ENCODE assay signal across 14 mouse cellular contexts in the genomic region with DNA sequence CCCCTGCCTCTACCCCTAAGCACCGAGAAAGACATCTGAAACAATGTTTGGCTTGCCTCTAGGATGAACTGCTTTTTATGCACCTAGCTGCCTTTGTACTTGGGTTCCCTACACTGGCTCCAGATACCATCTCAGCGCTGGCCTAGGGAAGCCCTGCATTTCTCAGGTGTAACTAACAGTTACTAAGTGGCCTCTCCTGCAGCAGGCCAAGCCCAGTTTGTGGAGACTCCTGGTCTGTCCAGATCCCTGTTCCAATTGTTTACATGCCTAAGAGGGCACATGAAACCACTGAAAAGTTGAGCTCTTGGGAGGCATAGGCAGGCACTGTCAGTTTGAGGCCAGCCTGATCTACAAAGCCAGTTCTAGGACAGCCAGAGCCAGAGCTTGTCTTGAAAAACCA.
"Had no signal": no experiment of that assay in that cellular context is flagged by ENCODE, and none has a peak within 500 bp of the region (broad histone marks: within the 10 kb centered on the region; RNA-seq: fewer than 3 reads in every experiment).

No protein-coding gene starts in this region.

- H3K4me2 ChIP-seq: liver, embryonic 12.5 days; lung, embryonic 14.5 days; midbrain, embryonic 11.5 days; midbrain, embryonic 13.5 days; midbrain, embryonic 15.5 days; neural tube, embryonic 12.5 days; stomach, embryonic 15.5 days had no signal

- DNase-seq: lung, embryonic 14.5 days; right cerebral cortex, postnatal 14 days; thymus, adult 18-20 months; thymus, postnatal 14 days; thymus, postnatal 36 days had no signal

- H3K9ac ChIP-seq: liver, embryonic 12.5 days; liver, embryonic 14.5 days; lung, embryonic 14.5 days; midbrain, embryonic 13.5 days; midbrain, embryonic 15.5 days; neural tube, embryonic 12.5 days; stomach, embryonic 15.5 days had no signal

- H3K4me3 ChIP-seq: liver, embryonic 12.5 days; megakaryocyte, embryonic 14.5 days; midbrain, embryonic 13.5 days; midbrain, embryonic 15.5 days; neural tube, embryonic 12.5 days; stomach, embryonic 15.5 days had no signal

- H3K27ac ChIP-seq: liver, embryonic 12.5 days; liver, embryonic 14.5 days; midbrain, embryonic 13.5 days; midbrain, embryonic 15.5 days; neural tube, embryonic 12.5 days; stomach, embryonic 15.5 days; stomach, postnatal 0 days had no signal

- H3K9me3 ChIP-seq: liver, embryonic 12.5 days; megakaryocyte, embryonic 14.5 days; midbrain, embryonic 13.5 days; midbrain, embryonic 15.5 days; neural tube, embryonic 12.5 days; stomach, embryonic 15.5 days had no signal

- H3K36me3 ChIP-seq: liver, embryonic 12.5 days; midbrain, embryonic 15.5 days; neural tube, embryonic 12.5 days; stomach, embryonic 15.5 days had no signal

- H3K4me1 ChIP-seq: midbrain, embryonic 13.5 days; midbrain, embryonic 15.5 days; neural tube, embryonic 12.5 days had no signal

- H3K27me3 ChIP-seq: liver, embryonic 12.5 days; megakaryocyte, embryonic 14.5 days; midbrain, embryonic 13.5 days; midbrain, embryonic 15.5 days; neural tube, embryonic 12.5 days; stomach, embryonic 15.5 days had no signal

- ATAC-seq: liver, embryonic 12.5 days; midbrain, embryonic 13.5 days; midbrain, embryonic 15.5 days had no signal
